Mouse (Mus musculus): ENCODE measurements around the gene Pan3. TPM values are rescaled to one million over a fixed set of nuclear protein-coding genes. Genes with fewer than 3 reads are reported as not detected.

Gene Pan3
- total and polyA plus RNA-seq, 3 experiments, result 60.6 to 61.5 TPM; not detected in 1

- TF ChIP-seq USF1 (IDR thresholded peaks at IDR 0.05; ENCODE audit: low read depth, low read length) (no peak), SIN3A (IDR thresholded peaks at IDR 0.05; ENCODE audit: low read length) (peak; percentile 27; the same call in 1 of the 2 replicates), ETS1 (IDR thresholded peaks at IDR 0.05; ENCODE audit: low read depth, low read length) (peak; percentile 27; the same call in 1 of the 2 replicates), E2F4 (IDR thresholded peaks at IDR 0.05; ENCODE audit: borderline replicate concordance, low read depth, low read length) (no peak), POLR2AphosphoS5 (IDR thresholded peaks at IDR 0.05; ENCODE audit: borderline replicate concordance, low read depth, low read length) (no peak), ELF1 (IDR thresholded peaks at IDR 0.05; ENCODE audit: low read depth, low read length) (no peak), EP300 (IDR thresholded peaks at IDR 0.05; ENCODE audit: low read depth in 1 of 2, low read length in 2 of 2) (peak; percentile 46 to 58), RAD21 (IDR thresholded peaks at IDR 0.05; ENCODE audit: low read depth, low read length) (no peak), ZNF384 (IDR thresholded peaks at IDR 0.05; ENCODE audit: low read depth, low read length) (peak; percentile 84), CHD2 (IDR thresholded peaks at IDR 0.05; ENCODE audit: low read length) (no peak), UBTF (IDR thresholded peaks at IDR 0.05; ENCODE audit: borderline replicate concordance, insufficient read depth, low read depth, low read length) (0 out of 2 replicates have a peak, but pooled peaks have one; percentile 65)
These were observed 14.3 kb downstream of the Pan3 start (continued) for GRCm38 (mm10) chr5:147444298-147444697.

GRCm38 (mm10) chr5:147444757-147445156, 14.8 kb downstream of the Pan3 start:
- peak overlapping the region in 1 of 2 experiments; percentile 9; a peak in 2 of 4 replicates for H3K4me3 ChIP-seq (ENCODE audit: control insufficient read depth in 1 of 2, insufficient read depth in 1 of 2, low read depth in 2 of 2, low read length in 2 of 2)
- no peaks in the 10 kb centered on the region for H3K27me3 ChIP-seq (ENCODE audit: control insufficient read depth in 1 of 2, insufficient read depth in 2 of 2, low read length in 2 of 2)
- peaks cover 68% of the 10 kb centered on the region for H3K79me2 ChIP-seq (ENCODE audit: control insufficient read depth, insufficient read depth, low read length, poor library complexity)
- DNase-seq (ENCODE audit: low read depth, low spot score), result peak; percentile 81
- H3K4me1 ChIP-seq (ENCODE audit: control insufficient read depth in 1 of 2, insufficient read depth in 2 of 2, low read length in 2 of 2), result peaks cover 40 to 61% of the 10 kb centered on the region in 2 experiments
- H3K27ac ChIP-seq (ENCODE audit: control insufficient read depth, low read depth, low read length), result peak overlapping the region; percentile 56
- H3K36me3 ChIP-seq (ENCODE audit: control insufficient read depth in 1 of 2, insufficient read depth in 2 of 2, low read length in 2 of 2), result peaks cover 29 to 66% of the 10 kb centered on the region in 2 experiments
- H3K9ac ChIP-seq (ENCODE audit: control insufficient read depth, low read depth, low read length, poor library complexity, severe bottlenecking), result no peak overlapping the region
- no peaks in the 10 kb centered on the region for H3K9me3 ChIP-seq (replicated peaks; ENCODE audit: insufficient read depth, low read length)
- TF ChIP-seq BHLHE40 (IDR thresholded peaks at IDR 0.05; ENCODE audit: borderline replicate concordance, low read depth, low read length) (peak; percentile 42; the same call in 1 of the 2 replicates), NELFE (IDR thresholded peaks at IDR 0.05; ENCODE audit: low read depth, low read length) (no peak), USF1 (IDR thresholded peaks at IDR 0.05; ENCODE audit: low read depth, low read length) (no peak), GATA1 (IDR thresholded peaks at IDR 0.05; ENCODE audit: low read depth, low read length) (peak; percentile 90), MEF2A (IDR thresholded peaks at IDR 0.05; ENCODE audit: extremely low read depth, insufficient replicate concordance, low read depth, low read length, poor library complexity, severe bottlenecking) (no peak), E2F4 (IDR thresholded peaks at IDR 0.05; ENCODE audit: borderline replicate concordance, low read depth, low read length) (no peak), ZKSCAN1 (IDR thresholded peaks at IDR 0.05; ENCODE audit: low read depth, low read length) (no peak), KAT2A (conservative IDR thresholded peaks at IDR 0.05; ENCODE audit: low read depth, low read length) (no peak), TBP (IDR thresholded peaks at IDR 0.05; ENCODE audit: low read depth, low read length) (no peak), GABPA (IDR thresholded peaks at IDR 0.05; ENCODE audit: low read depth, low read length) (no peak), CHD2 (IDR thresholded peaks at IDR 0.05; ENCODE audit: low read length) (no peak), ZC3H11A (IDR thresholded peaks at IDR 0.05; ENCODE audit: low read depth, low read length) (no peak), ELF1 (IDR thresholded peaks at IDR 0.05; ENCODE audit: low read depth, low read length) (0 out of 2 replicates have a peak, but pooled peaks have one; percentile 6), EP300 (IDR thresholded peaks at IDR 0.05; ENCODE audit: low read depth in 1 of 2, low read length in 2 of 2) (peak; percentile 93), SMC3 (IDR thresholded peaks at IDR 0.05; ENCODE audit: low read depth, low read length) (no peak), CTCF (IDR thresholded peaks at IDR 0.05 in 2 of 3, conservative IDR thresholded peaks at IDR 0.05 in 1 of 3; ENCODE audit: control insufficient read depth in 1 of 3, insufficient read depth in 1 of 3, low read depth in 2 of 3, low read length in 3 of 3, poor library complexity in 1 of 3, severe bottlenecking in 1 of 3) (no peak), MYB (IDR thresholded peaks at IDR 0.05; ENCODE audit: low read depth, low read length) (peak; percentile 45; the same call in 1 of the 2 replicates), MAZ (IDR thresholded peaks at IDR 0.05; ENCODE audit: low read depth, low read length) (0 out of 2 replicates have a peak, but pooled peaks have one; percentile 30), HCFC1 (IDR thresholded peaks at IDR 0.05; ENCODE audit: low read depth, low read length) (no peak), POLR2AphosphoS5 (IDR thresholded peaks at IDR 0.05; ENCODE audit: borderline replicate concordance, low read depth, low read length) (no peak), ETS1 (IDR thresholded peaks at IDR 0.05; ENCODE audit: low read depth, low read length) (peak; percentile 88), MAFK (IDR thresholded peaks at IDR 0.05; ENCODE audit: borderline replicate concordance, low read depth, low read length) (0 out of 2 replicates have a peak, but pooled peaks have one; percentile 33), RAD21 (IDR thresholded peaks at IDR 0.05; ENCODE audit: low read depth, low read length) (no peak), MYC (IDR thresholded peaks at IDR 0.05; ENCODE audit: low read depth, low read length) (no peak), NRF1 (IDR thresholded peaks at IDR 0.05; ENCODE audit: insufficient read depth, low read depth, low read length, poor library complexity, severe bottlenecking) (no peak), MXI1 (IDR thresholded peaks at IDR 0.05; ENCODE audit: low read depth, low read length) (peak; percentile 25; the same call in 1 of the 2 replicates), TCF12 (IDR thresholded peaks at IDR 0.05; ENCODE audit: low read depth, low read length) (peak; percentile 93), TAL1 (IDR thresholded peaks at IDR 0.05; ENCODE audit: low read length) (peak; percentile 86), USF2 (IDR thresholded peaks at IDR 0.05; ENCODE audit: borderline replicate concordance in 1 of 2, insufficient read depth in 1 of 2, low read depth in 1 of 2, low read length in 2 of 2) (no peak)
